Mouse (Mus musculus) telencephalon, adult 2 months (tissue): ENCODE results near the gene Mdga2.

Experiments used
- DNase-seq: peaks from one replicate; pipeline ENCODE4 v3.0.0-alpha.2; 2011; ENCODE audit warnings: low read depth, low spot score

The Mdga2 gene

DNA sequence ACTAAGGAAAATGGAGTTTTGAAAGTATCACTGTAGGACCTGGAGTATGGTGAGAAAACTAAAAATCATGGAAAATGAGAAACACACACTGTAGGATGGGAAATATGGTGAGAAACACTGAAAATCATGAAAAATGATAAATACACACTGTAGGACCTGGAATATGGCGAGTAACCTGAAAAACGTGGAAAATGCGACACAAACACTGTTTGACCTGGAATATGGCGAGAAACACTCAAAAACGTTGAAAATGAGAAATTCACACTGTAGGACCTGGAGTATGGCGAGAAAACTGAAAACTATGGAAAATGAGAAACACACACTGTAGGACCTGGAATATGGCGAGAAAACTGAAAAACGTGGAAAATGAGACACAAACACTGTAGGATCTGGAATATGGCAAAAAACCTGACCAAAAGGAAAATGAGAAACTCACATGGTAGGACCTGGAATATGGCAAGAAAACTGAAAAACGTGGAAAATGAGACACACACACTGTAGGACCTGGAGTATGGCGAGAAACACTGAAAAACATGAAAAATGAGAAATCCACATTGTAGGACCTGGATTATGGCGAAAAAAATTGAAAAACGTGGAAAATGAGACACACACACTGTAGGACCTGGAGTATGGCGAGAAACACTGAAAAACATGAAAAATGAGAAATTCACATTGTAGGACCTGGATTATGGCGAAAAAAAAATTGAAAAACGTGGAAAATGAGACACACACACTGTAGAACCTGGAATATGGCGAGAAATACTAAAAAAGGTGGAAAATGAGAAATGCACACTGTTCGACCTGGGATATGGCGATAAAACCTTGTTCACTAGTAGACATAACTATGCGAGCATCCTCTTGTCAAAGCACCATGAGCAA lies 163.0 kb downstream of the Mdga2 start:
- DNase-seq = no peak

- no peak for DNase-seq
Observed at GRCm38 (mm10) chr12:67056621-67057020, 165.7 kb downstream of the Mdga2 start.

- DNase-seq = peak; percentile 50
Observed at GRCm38 (mm10) chr12:67045099-67045750, 177.1 kb downstream of the Mdga2 start.

DNA sequence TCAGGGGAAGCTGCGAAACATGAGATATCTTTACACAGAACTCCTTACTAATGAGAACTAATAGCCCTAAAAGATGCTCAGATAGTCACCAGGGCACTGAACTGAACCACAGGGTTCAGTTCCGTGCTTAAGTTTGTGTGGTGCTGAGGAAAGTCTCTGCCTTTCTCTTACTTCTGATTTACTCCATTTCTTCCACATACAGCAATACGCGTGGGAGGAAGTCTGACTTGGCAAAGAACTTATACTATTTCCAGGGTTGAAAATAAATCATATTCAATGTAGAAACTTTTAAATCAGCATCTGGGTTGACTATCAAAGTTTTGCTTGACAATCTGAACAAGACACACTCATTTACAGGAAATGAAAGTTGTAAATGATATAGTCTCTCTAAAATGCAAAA lies 180.5 kb downstream of the Mdga2 start:
- peak; percentile 16 for DNase-seq

DNA sequence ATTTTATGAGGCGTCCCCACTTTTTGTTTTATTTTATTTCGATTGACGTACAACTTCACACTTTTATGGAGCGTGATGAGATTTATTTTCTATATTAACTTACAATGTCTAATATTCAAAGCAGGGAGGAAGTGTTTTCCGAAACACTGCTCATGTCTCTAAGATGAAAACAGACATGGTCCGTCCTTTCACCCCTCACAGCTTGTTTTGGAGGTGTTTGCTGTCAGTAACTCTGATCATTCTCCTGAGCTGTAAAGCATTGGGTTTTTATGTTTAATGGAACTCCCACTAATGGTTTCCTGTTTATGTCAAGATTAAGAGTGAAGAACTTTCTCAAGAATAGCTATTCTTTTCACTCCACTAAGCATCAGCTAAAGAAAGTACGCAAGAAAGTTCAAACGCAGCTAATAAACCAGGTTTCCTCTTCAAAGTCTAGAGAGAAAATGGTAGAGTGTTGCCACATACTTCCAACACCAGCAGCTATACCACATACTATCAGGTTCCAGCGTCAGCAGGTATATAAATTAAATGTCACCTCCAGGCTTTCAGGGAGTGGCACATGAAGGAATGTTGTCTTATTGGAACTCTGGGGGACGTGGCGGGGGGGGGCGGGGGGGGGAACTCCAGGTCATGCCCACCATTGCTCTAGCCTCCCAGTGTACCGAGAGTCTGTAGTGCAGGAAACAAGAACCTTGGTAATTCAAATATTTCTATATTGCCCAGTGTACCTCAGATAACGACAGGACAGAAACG lies 186.7 kb downstream of the Mdga2 start:
- DNase-seq = no peak

- peak; percentile 56 for DNase-seq
Observed at GRCm38 (mm10) chr12:67017192-67017591, 205.2 kb downstream of the Mdga2 start.

- peak; percentile 82 for DNase-seq
Observed at GRCm38 (mm10) chr12:67011368-67011767, 211.0 kb downstream of the Mdga2 start.

- no peak for DNase-seq
Observed at GRCm38 (mm10) chr12:67010318-67010717, 212.0 kb downstream of the Mdga2 start.

GRCm38 (mm10) chr12:67009191-67009590 lies 213.2 kb downstream of the Mdga2 start:
- DNase-seq = peak; percentile 31

DNA sequence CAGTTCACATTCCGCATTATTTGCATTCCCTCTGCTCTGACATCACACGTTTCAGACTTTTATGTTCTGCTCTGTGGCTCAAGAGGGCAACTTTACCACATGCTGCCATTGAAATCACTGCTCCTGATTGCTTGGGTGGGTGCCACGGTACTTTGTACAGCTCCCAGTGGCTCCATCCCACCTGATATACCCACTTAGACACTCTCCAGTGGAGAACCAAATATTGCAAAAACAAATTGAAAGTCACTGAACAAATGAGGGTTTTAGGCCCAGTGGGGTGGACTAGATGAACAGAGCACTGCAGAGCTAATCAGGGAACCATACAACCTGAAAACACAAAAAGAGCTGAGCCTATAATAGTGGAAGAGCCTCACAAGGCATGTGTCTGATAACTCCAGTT lies 268.2 kb downstream of the Mdga2 start:
- DNase-seq = no peak

GRCm38 (mm10) chr12:66915741-66916140 lies 306.6 kb downstream of the Mdga2 start:
- no peak for DNase-seq

DNA sequence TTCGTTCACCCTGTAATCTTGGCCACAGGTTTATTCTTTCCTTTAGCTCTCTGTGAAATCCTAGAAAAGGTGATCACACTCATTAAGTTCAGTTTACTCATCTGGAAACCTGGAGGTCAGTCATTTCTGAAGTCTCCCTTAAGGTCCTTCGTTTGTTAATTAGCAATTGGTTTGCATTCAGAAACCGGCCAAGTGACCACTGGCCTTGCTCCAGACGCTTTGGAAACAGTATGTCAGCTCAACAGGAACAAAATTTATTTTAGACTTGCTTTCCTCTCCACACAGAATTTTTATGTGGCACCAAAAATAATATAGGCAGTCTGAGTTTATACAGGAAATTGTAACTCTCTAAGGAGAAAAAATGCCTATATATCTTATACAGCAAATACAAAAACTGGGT lies 323.0 kb downstream of the Mdga2 start:
- no peak for DNase-seq

DNA sequence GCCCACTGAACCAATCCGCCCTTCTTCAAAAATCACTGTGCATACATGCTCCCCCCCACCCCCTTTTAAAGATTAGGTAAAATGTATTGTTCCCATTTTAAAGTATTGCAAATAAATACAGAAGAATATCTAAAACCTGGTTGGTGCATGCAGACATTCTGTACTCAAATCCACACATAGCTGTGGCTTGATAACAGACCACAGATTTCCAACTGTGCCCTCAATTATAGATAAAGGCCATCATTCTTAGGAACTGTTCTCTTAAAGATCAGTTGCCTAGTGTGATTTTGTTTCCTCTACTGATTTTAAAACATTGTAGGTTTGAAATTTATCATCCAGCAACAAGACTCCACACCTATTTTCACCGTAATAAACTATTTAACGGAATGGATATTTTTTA lies 325.6 kb downstream of the Mdga2 start:
- no peak for DNase-seq

DNA sequence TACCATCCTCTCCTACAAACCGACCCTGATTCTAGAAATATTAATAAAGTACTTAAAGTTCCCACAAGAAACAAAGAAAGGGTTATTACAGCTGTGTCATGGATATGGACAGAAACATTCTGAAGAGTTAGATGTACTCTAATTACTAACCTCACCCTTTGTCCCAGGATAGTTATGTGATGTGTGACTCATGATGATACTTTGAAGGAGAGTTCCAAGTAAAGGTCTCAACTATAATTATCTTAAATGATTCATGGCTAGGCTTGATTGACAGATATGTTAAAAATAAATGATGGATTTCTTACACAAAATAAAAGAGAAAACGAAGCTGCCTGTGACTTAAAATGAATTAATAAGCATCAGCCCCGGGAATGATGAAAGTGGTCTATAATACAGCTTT lies 332.1 kb downstream of the Mdga2 start:
- no peak for DNase-seq

DNA sequence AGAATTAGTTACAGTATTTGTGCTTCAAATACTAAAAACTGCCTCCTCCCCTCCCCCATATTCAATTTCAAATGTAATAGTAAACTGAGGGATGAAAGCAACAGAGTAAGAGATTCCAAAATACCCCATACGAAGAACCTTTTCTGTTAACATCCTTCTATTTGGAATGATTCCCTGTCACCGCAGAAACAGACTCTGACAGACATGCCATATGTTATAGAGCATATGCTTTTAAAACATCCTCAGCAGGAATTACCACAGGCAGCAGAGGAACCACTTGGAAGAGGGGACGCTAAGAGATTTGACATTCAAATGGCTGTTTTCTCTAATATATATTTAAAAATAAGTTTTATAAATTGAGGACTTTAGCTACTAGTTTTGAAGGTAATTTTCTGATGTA lies 333.1 kb downstream of the Mdga2 start:
- peak; percentile 50 for DNase-seq

- no peak for DNase-seq
Observed at GRCm38 (mm10) chr12:66888636-66889035, 333.7 kb downstream of the Mdga2 start.

DNA sequence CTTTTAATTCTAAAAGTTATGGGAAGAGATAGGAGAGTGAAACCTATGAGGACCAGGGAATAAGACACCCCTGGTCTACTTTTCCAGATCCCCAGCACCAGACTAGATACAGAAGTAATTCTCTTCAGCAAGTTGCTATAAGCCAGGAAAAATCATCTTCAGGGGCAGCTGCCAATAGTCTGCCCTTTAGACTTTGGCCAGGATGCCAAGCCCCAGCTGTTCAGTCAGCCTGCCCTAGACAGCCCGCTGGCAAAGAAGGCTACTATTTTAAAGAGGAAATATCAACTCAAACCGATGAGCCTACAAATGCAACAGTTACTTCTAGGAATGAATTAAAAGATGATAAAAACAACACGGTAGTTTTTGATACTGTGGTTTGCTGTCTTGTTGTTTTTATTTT lies 356.1 kb downstream of the Mdga2 start:
- no peak for DNase-seq

DNA sequence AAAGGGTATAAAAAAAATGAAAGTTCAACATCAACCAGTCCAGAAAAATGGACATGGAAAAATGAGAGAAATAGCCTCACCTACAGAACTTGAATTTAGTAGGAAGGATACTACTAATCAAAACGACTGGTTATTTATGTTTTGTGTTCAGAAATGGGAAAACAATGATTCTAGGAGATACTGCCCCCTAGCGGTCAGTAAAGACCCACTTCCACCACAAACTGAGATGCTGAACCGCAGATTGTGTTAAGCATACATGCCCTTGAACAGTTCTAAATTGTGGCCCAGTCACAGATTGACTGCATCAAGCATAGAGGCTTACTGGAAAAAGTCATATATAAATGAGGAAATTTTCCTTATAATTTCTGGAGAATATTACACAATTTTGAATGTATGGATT lies 369.2 kb downstream of the Mdga2 start:
- DNase-seq = no peak

- peak; percentile 58 for DNase-seq
Observed at GRCm38 (mm10) chr12:66840336-66840735, 382.0 kb downstream of the Mdga2 start.

GRCm38 (mm10) chr12:66755653-66756052 lies 466.7 kb downstream of the Mdga2 start:
- DNase-seq = no peak

DNA sequence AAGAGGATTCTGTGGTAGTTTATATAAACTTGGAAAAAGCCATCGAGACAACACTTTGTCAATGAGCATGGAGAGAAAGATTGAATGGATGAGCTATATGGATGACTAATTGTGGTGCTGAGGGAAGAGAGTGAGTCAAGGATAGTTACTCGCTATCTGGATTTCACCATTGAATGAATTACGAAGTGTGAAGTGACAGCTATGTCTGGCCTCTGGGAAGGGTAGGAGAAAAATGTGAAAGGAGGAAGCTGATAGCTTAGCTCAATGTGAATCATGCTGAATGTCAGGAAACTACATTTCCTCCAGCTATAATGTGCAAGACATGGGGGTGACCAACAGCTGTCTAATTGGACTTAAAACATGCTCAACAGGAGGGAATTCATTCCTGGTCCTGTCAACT lies 487.8 kb downstream of the Mdga2 start:
- peak; percentile 9 for DNase-seq

DNA sequence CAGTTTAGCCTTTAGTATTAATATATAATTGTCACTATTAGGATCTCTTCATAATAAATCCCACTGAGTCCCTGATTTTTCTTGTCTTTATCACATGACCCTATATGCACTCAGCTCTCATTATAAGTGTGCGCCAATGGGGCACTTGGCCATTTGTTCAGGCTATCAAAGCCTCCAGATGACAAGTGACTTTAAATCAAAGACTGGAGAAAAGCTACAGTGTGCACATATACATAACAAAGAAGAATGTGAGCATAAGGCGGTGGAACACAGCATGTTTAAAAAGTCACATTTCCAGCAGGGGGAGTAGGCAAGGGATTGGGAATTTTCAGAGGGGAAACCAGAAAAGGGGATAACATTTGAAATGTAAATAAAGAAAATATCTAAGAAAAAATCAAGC lies 497.9 kb downstream of the Mdga2 start:
- no peak for DNase-seq
